Mouse (Mus musculus) regulatory T cell (primary cell): ENCODE measurements around the gene Glb1l2.

ENCODE experiments used
- in situ Hi-C: fragments of 300-600 bp; cut with MboI, MseI; formaldehyde crosslinking; loops from one replicate; pipeline ENCODE4 v1.15.1; 2025; ENCODE audit warnings: high pct_unique_total_duplicates

Glb1l2 gene

DNA sequence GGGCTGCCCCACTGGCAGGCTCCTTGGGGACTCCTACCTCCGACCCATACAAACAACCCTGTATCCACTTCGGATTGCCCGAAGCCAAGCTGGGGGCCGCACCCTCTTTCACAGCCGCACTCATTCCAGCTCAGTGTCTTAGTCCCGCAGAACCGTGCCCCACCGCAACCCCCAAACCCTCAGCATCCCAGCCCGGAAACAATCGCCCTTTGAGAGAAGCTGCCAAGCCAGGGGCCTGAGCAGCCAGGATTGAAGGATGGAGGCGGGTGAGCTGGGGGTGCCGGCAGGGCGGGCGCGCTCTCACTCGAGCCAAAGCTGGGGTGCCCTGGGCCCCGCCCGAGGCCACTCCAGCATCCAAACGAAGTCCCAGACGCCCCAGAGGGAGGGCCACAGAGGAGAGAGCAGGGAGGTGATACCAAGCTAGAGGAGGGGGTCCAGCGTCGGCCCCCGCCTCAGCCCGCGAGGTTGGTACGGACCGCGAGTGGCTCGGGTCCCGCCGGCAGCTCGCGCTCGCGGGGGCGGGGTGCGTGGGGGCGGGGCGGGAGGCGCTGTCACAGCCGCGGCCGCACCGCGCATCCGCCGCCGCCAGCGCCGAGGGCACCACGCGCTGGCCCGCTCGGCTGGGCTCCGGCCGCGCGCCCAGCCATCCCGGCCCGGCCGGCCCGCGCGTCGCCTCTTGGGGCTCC lies 72.9 kb downstream of the Glb1l2 start, which contains the start of gene B3gat1:
Gene B3gat1 (plus strand): TSS at position 523 of the 686 bp plus-strand sequence.
- in situ Hi-C loops = no loop called here

- in situ Hi-C loops = no loop called here
Measured at GRCm38 (mm10) chr9:26728556-26728955, 77.7 kb downstream of the Glb1l2 start.

DNA sequence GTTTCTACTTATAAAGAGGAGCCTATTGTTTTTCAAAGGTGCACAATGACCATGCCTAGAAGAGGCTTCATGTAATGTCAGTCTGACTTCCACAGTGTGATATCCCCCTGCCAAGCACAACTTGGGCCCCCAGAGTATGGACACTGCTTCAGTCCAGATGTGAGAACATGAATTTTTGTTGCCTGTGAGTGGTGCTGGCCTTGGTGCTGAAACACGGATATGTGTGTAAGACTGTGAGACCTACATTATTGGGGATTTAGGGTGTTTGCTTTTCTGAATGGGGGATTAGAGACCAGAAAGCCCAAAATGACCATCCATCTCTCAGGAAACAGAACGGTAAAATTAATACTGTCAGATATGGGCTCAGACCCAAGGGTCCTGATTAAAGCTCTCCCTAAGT lies 78.8 kb downstream of the Glb1l2 start:
- in situ Hi-C loops = no loop called here

- in situ Hi-C loops = no loop called here
Measured at GRCm38 (mm10) chr9:26725709-26726108, 80.6 kb downstream of the Glb1l2 start.

GRCm38 (mm10) chr9:26721771-26722170 lies 84.5 kb downstream of the Glb1l2 start:
- in situ Hi-C loops = no loop called here

DNA sequence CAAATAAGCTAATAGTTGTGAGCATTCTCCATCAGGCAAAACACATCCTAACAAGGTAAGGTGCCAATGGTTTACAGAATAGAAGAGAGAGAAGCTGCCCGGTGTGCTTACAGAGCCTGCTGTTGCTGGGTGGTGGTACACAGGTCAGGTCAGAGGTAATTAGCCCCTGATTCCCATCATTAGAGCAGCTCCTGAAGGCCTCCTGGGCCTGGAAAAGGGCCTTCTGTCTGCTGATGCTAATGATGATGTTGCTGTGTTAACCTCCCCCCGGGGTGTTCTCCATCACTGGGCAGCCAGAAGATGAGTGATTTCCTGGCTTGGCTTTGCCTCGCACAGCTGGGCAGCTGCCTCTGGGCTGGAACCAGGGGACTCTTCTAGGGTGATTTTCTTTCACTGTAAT lies 87.9 kb downstream of the Glb1l2 start:
- in situ Hi-C loops = no loop called here
